Mouse (Mus musculus) G1E (cell line): ENCODE data around the gene Scarb1. TPM values are rescaled to one million over a fixed set of nuclear protein-coding genes. Genes with fewer than 3 reads are reported as not detected.

Source experiments
- ATAC-seq: 2 replicates; pipeline ENCODE4 v1.8.0; 2016; ENCODE audit warnings: mild to moderate bottlenecking; ENCODE audit not compliant: insufficient number of reproducible peaks, poor library complexity, low FRiP score, severe bottlenecking; ENCODE audit errors: extremely low read depth
- DNase-seq: peaks from one replicate; pipeline ENCODE4 v3.0.0; 2012; ENCODE audit warnings: low spot score
- H3K27me3 ChIP-seq: 2 replicates; pipeline ENCODE4 v1.6.1; 2012; ENCODE audit warnings: mild to moderate bottlenecking, low read length, inconsistent platforms; ENCODE audit not compliant: insufficient read depth
- H3K36me3 ChIP-seq: replicated peaks from 2 replicates; pipeline ENCODE3; 2012; ENCODE audit warnings: mild to moderate bottlenecking, inconsistent platforms
- H3K4me1 ChIP-seq: 2 replicates; pipeline ENCODE4 v1.6.1; 2012; ENCODE audit warnings: low read depth, low read length, inconsistent platforms, mixed read lengths; ENCODE audit not compliant: insufficient read depth
- H3K4me3 ChIP-seq: 2 replicates; pipeline ENCODE4 v1.5.1; 2012; ENCODE audit warnings: low read depth, mild to moderate bottlenecking, inconsistent platforms, low read length, moderate library complexity, mixed read lengths
- H3K9me3 ChIP-seq: replicated peaks from 2 replicates; pipeline ENCODE4 v1.6.1; 2012; ENCODE audit warnings: inconsistent platforms
- CTCF ChIP-seq: IDR thresholded peaks from 2 replicates; pipeline ENCODE4 v1.5.1; 2012; ENCODE audit warnings: low read depth, low read length, inconsistent platforms, mixed read lengths
- GATA1 ChIP-seq: IDR thresholded peaks from 2 replicates; pipeline ENCODE4 v1.6.1; 2012; ENCODE audit warnings: borderline replicate concordance, low read length, inconsistent platforms, mixed read lengths
- GATA2 ChIP-seq: IDR thresholded peaks from 2 replicates; pipeline ENCODE4 v1.6.1; 2012; ENCODE audit warnings: low read depth, low read length, inconsistent platforms, borderline replicate concordance
- POLR2AphosphoS5 ChIP-seq: IDR thresholded peaks from 2 replicates; pipeline ENCODE4 v1.6.1; 2012; ENCODE audit warnings: low read depth, low read length, inconsistent platforms; ENCODE audit not compliant: insufficient replicate concordance
- TAL1 ChIP-seq: conservative IDR thresholded peaks from 2 replicates; pipeline ENCODE4 v1.6.1; 2012; ENCODE audit warnings: low read depth, low read length, inconsistent platforms, mixed read lengths
- polyA plus RNA-seq: library from polyadenylated mRNA; stranded (reverse); fragments of >175 nt; gene quantifications from 2 replicates; pipeline ENCODE4 v1.2.3, GENCODE M21; 2012
- total RNA-seq, 2 experiments: library from RNA; stranded (forward) in 1 of 2; stranded (reverse) in 1 of 2; fragments of 200-1000 nt in 1 of 2; fragments of >200 nt in 1 of 2; fragmentation: Nextera tagmentation in 1 of 2; gene quantifications; 2 replicates each; pipeline ENCODE4 v1.2.3; 2014 to 2017

Gene Scarb1
- total and polyA plus RNA-seq, 3 experiments = 42.9 to 68.3 (median 43.7) TPM

DNA sequence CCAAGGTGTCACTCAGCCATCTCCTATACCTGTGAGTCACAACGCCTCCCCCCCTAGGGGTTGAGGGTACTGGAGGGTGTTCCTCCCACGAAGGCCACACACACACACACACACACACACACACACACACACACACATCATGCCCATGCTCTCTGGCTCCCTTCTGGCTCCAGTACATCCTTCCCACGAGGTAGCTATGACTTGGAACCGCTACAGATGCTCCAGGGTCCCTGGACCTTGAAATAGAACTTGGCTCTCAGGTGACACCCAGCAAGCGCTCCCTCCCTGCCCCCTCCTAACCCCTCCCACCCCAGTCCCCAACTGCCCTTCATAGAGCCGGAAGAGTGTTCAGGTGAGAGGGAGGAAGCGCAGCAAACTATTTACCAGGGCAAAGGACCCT, 14.8 kb upstream of the Scarb1 start:
- H3K4me1 ChIP-seq = no peaks in the 10 kb centered on the region
- H3K27me3 ChIP-seq = peaks cover 4% of the 10 kb centered on the region
- 0 out of 2 replicates have a peak, but pooled peaks cover 7% of the 10 kb centered on the region for H3K9me3 ChIP-seq
- no peaks in the 10 kb centered on the region for H3K36me3 ChIP-seq
- H3K4me3 ChIP-seq = no peak overlapping the region
- TF ChIP-seq POLR2AphosphoS5 = no peak
- TF ChIP-seq CTCF = no peak
- no peak for DNase-seq
- ATAC-seq = no peak

DNA sequence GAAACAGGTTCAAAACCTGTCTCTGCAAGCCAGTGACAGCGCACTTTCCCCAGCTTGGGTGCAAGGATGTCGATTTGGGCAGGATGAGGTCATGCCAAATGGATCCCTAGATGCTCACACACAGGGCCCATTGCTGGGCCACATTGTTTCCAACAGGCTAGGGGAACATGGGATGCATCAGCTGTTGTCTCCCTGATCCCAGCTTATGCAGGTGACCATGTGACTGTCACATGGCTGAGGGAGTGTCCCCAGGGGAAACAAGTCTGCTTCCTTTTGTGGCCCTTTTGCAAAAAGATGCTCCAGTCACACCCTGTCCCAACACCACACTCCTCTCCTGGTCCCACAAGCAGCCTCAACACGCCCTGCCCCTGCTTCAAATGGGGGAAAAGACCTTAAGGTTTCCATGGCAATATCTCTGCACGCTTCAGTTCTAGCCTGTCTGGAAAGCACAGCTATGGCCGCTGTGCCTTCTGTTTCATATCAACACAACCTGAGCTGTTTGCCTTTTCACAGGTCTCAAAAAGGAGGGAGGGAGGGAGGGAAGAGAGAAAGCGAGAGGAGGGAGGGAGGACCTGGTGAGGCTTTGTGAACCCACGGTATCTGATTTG, 14.1 kb upstream of the Scarb1 start:
- no peak for TF ChIP-seq GATA1
- Histone ChIP-seq H3K4me1 (no peaks in the 10 kb centered on the region), H3K4me3 (no peak overlapping the region), H3K36me3 (no peaks in the 10 kb centered on the region), H3K9me3 (0 out of 2 replicates have a peak, but pooled peaks cover 7% of the 10 kb centered on the region), H3K27me3 (peaks cover 4% of the 10 kb centered on the region)
- no peak for DNase-seq
- no peak for ATAC-seq

DNA sequence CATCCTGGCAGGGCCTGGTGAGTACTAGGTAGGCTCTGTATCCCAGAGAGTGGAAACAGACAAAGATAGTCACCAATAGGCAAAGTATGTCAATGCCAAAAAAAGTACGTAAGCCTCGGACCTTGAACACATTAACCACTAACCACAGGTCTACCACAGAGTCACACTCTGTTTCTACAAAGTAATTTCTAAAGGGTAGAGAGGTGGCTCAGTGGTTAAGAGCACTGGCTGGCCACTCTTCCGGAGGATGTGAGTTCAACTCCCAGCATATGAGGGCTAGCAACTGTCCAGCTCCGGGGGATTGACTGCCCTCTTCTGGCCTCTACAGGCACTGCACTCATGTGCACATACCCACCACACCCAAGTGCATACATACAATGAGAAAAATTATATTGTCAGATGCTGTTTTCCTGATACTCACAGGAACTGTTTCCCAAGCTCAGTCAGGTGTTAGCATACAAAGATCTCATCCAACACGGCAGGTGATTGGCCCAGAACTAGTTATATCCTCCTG, 11.9 kb upstream of the Scarb1 start:
- peaks cover 3% of the 10 kb centered on the region; the same call in 1 of the 2 replicates for H3K4me1 ChIP-seq

DNA sequence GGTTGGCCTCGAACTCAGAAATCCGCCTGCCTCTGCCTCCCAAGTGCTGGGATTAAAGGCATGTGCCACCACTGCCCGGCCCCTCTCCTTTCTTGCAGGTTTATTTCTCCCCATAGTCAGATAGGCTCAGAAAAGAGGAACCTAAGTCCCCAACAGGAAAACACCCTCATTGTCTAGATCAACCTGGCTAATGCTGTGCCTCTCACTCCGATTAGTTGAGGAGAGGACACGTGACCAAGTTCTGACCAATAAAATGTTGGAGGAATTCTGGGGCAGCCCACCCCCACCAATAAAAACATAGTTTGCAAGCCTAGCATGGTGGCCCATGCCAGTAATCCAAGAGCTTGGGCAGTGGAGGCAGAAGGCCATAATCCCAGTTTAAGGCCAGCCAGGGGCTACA, 11.0 kb upstream of the Scarb1 start:
- ATAC-seq (no peak), DNase-seq (no peak)
- H3K4me3 ChIP-seq = no peak overlapping the region

More for the DNA sequence above, 11.9 kb upstream of the Scarb1 start:
- TF ChIP-seq POLR2AphosphoS5 = no peak
- TF ChIP-seq TAL1 = no peak
- no peak for TF ChIP-seq CTCF
- TF ChIP-seq GATA1 = no peak
- TF ChIP-seq GATA2 = no peak
- no peak overlapping the region for H3K4me3 ChIP-seq
- no peaks in the 10 kb centered on the region for H3K36me3 ChIP-seq
- H3K27me3 ChIP-seq = peaks cover 7% of the 10 kb centered on the region
- DNase-seq (no peak), ATAC-seq (no peak)
- H3K9me3 ChIP-seq = 0 out of 2 replicates have a peak, but pooled peaks cover 7% of the 10 kb centered on the region

DNA sequence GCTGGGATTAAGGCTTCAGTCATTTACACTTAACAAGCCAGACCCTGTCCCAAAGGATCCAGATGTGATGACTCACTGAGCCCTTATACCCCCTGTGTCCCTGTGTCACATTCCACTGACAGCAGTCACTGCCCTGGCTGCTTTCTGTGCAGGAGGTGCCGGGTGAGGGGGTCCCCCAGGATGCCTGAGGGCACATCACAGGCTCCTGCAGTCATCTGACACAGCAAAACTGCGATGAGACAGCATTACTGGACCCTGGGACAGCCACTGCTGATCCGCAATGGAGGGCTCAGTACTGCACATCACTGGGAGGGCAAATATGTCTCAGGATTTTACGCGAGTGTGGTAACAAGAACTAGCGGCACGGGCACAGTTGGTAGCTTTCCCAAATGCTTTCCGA, 10.2 kb upstream of the Scarb1 start:
- no peaks in the 10 kb centered on the region for H3K36me3 ChIP-seq
- TF ChIP-seq GATA1 (no peak), CTCF (no peak), POLR2AphosphoS5 (no peak), TAL1 (no peak), GATA2 (no peak)
- no peak overlapping the region for H3K4me3 ChIP-seq
- H3K9me3 ChIP-seq = 0 out of 2 replicates have a peak, but pooled peaks cover 7% of the 10 kb centered on the region
- peaks cover 3% of the 10 kb centered on the region; the same call in 1 of the 2 replicates for H3K4me1 ChIP-seq
- no peak for DNase-seq
- ATAC-seq = no peak
- H3K27me3 ChIP-seq = peaks cover 13% of the 10 kb centered on the region

More for the DNA sequence above, 11.0 kb upstream of the Scarb1 start:
- Histone ChIP-seq H3K27me3 (peaks cover 9% of the 10 kb centered on the region), H3K36me3 (no peaks in the 10 kb centered on the region), H3K4me1 (peaks cover 3% of the 10 kb centered on the region; the same call in 1 of the 2 replicates), H3K9me3 (0 out of 2 replicates have a peak, but pooled peaks cover 7% of the 10 kb centered on the region)
- no peak for TF ChIP-seq CTCF
- TF ChIP-seq POLR2AphosphoS5 = no peak
- no peak for TF ChIP-seq GATA1
- no peak for TF ChIP-seq TAL1

DNA sequence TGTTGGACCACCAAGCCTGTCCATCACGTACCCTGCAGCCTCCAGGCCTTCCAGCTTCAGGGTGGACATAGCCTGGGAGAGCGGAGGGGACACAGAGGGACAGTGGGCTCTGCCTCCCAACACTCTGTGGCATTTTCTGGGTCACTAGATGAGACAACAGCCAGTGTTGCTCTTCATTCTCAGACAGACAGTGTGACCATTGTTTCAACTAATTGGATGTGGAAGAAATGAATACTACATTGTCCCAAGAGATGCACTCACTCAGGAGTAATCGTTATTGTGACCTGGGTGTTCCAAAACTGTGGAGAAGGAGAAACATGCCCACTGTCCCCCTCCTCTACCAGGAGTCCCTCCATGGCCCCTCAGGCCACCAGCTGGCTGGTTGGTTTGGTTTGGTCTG, 8.5 kb upstream of the Scarb1 start:
- TF ChIP-seq TAL1 = no peak
- TF ChIP-seq GATA2 = no peak
- TF ChIP-seq GATA1 = no peak
- TF ChIP-seq POLR2AphosphoS5 = no peak
- TF ChIP-seq CTCF = no peak
- Histone ChIP-seq H3K36me3 (no peaks in the 10 kb centered on the region), H3K4me3 (no peak overlapping the region), H3K9me3 (0 out of 2 replicates have a peak, but pooled peaks cover 7% of the 10 kb centered on the region), H3K27me3 (peaks cover 15% of the 10 kb centered on the region), H3K4me1 (peaks cover 3% of the 10 kb centered on the region; the same call in 1 of the 2 replicates)
- DNase-seq = no peak
- no peak for ATAC-seq
